Mouse (Mus musculus) neutrophil, adult 59 days (primary cell): ENCODE results near the gene Plekha6. TPM values are rescaled to one million over a fixed set of nuclear protein-coding genes. Genes with fewer than 3 reads are reported as not detected.

Experiments used
- total RNA-seq, 2 experiments: library from RNA; stranded (reverse); gene quantifications; 1 replicate in 1 of 2; 2 replicates in 1 of 2; pipeline ENCODE4 v1.2.4; 2023

Plekha6 gene
- 1 to 10 TPM; 3.5 to 4.5 TPM for total RNA-seq

DNA sequence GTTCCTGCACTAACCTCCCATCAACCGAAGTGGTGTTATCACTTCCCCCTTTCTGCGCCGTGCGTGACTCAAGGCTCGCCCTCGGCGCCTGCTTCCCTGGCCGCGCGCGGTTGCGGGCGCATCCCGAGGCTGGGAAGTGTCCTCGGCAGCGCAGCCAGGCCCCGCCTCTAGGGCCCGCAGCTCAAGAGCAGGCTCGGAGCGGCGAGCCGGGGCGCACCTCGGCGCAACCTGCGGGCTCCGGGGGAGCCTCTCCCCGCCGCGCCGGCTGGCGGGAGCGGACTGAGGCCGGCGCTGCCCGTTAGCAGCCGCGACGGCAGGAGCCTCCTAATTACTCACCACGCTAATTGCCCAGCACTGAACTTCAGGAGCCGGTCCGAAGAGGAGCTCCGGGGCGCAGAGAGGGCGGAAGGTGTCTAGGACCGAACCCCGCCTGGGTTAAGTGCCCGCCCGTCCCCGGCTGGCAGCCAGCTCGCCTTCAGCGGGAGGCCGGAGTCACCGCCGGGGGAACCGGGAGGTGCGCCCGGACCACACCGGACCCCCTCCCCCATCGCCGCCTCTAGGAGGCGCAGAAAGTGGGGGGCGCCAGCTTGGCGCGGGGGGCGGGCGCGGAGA lies at the start of gene Plekha6:
Plekha6 (plus strand) TSS at position 391 of the 612 bp plus-strand sequence.

DNA sequence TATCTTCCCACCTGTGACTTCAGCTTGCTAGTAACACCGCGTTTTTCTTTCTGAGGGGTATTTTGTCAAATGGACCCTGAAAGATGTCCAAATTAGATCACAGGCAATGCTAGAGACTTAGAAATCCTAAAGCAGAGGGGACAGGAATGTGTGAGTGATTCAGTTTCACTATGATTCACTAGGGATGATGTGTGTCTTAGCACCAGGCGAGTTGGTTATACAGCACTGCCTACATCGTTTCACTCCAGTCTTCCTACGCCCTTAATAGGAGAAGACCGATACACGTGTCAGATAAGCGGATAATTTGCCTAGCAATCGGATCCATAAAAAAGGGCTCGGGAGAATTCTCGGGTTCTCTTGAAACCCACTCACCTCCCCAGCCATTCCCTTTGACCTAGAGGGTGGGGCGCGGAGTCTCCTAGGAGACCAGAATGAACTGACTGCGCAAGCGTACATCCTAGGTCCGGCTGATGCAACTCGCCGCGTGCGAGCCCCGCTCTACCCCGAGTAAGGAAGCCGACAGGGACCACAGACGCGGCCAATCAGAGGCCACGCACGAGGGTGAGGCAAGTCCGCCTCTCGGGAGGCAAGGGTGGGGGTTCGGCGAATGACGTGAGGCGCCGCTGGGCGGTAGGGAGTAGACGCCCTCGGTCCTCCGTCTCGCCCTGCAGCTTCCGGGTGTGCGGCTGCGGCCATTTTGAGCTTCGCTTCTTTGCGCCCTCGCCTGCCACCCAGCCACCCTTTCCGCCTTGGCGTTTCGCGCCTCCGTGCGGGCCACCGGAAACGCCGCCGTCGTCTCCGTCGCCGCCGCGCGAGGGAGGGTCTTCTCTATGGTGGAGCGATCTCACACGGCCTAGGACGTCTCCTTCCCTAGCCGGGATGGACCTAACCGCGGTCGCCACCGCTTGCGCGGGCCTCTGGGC lies 33.1 kb upstream of the Plekha6 start, which contains the start of gene Ppp1r15b:
Ppp1r15b (plus strand) TSS at position 506 of the 923 bp plus-strand sequence.

DNA sequence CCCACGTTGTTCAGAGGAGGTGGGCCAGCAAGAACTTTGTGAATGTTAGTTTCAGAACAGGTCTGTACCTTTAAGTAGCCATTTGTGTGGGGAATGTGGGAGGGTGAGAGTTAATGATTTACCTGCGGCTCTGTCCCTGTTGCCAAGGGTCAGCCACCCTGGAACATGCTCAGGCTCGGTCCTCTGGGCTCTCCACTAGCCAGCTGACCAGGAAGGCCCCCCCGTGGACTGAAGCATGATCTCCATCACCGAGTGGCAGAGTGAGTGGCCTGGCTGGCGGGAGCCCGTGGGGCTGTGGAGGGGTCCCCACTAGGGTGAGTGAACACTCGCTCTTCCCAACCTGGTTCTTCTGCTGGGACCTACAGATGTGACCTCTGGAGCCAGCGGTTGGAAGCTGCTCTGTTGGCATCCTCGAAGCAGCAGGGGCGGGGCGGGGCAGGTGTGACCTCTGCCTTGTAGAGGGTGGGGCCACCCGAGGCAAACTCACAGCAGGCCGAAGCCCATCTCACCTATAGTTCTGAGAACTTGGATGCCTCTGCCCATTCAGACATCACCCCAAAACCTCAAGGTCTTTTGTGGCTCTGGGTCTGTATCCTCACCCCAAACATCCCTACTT lies 145.8 kb downstream of the Plekha6 start, which contains the start of gene Golt1a:
Golt1a (plus strand) TSS at position 149 of the 616 bp plus-strand sequence.

GRCm38 (mm10) chr1:133321267-133321925 lies 157.4 kb downstream of the Plekha6 start, which contains the start of gene Kiss1:
Gene Kiss1 (plus strand): TSS chr1:133321875.

GRCm38 (mm10) chr1:133350210-133350609 lies 186.2 kb downstream of the Plekha6 start, which contains the start of gene Ren1:
Gene Ren1 (plus strand): TSS chr1:133350510.

Other genes with a start within 250 kb of the Plekha6 start
- gene Mdm4, start 133.6 kb upstream of the Plekha6 start, total RNA-seq: 100 to 1,000 TPM; 139 TPM
- 10 to 100 TPM; 10.7 to 12.3 TPM for gene Pik3c2b, start 118.5 kb upstream of the Plekha6 start, total RNA-seq
- gene Ppp1r15b, start 33.1 kb upstream of the Plekha6 start, total RNA-seq: 100 to 1,000 TPM; 165 to 167 TPM
- not detected for gene Golt1a, start 145.6 kb downstream of the Plekha6 start, total RNA-seq
- gene Kiss1, start 157.7 kb downstream of the Plekha6 start, total RNA-seq: not detected
- not detected for gene Ren1, start 186.3 kb downstream of the Plekha6 start, total RNA-seq
- under 1 TPM in 1 of 2 experiments, not detected in 1; 0.18 TPM for gene Etnk2, start 199.4 kb downstream of the Plekha6 start, total RNA-seq